Mouse (Mus musculus): ENCODE measurements at regions not wholly inside any gene's neighbourhood (a gene's known extent, or its start where the extent isn't known, plus 50 kb on each side); places are given as distances from the start of the nearest gene placed in this dataset.

- no peak for TF ChIP-seq CTCF (IDR thresholded peaks at IDR 0.05; ENCODE audit: insufficient read depth, low read length)
- no peak for TF ChIP-seq POLR2A (IDR thresholded peaks at IDR 0.05; ENCODE audit: borderline replicate concordance, extremely low read depth, low read depth, low read length)
Observed at GRCm38 (mm10) chr13:115541167-115541566, 439.4 kb upstream of the Itga1 start.

Data from lung, adult 2 months (tissue).